Mouse (Mus musculus): ENCODE results near the gene Il25. TPM values are rescaled to one million over a fixed set of nuclear protein-coding genes. Genes with fewer than 3 reads are reported as not detected.

The Il25 gene
- polyA plus RNA-seq, 1 experiment from 2014 or later, result 0.74 TPM

MicroRNAs within 50 kb of the gene (microRNA counts, 519-probe panel; counts per million panel counts)
- not detected for microRNA mmu-miR-208a
- microRNA mmu-miR-208b, result not detected

Small RNA genes lying within 50 kb of the gene (microRNA-seq; reads per million reads assigned to microRNA genes)
- gene Mir208a (0.65 reads per million), gene Mir208b (4.7 reads per million, percentile 21 among the genes with 10 or more reads in this experiment)

Other genes with a start within 250 kb of the Il25 start
- 67.1 and 71.2 TPM in 2 replicates for gene 1700123O20Rik, start 246.5 kb upstream of the Il25 start, polyA plus RNA-seq (2014; fragmentation: Nextera tagmentation; extraction: Ambion mirVana)
- gene Acin1, start 245.8 kb upstream of the Il25 start, polyA plus RNA-seq (2014; fragmentation: Nextera tagmentation; extraction: Ambion mirVana), result 98.2 and 99.1 TPM in 2 replicates
- gene Gm29776, start 233.9 kb upstream of the Il25 start, polyA plus RNA-seq (2014; fragmentation: Nextera tagmentation; extraction: Ambion mirVana), result 0.21 and 0.29 TPM in 2 replicates
- not detected in 2 replicates for gene Cebpe, start 220.5 kb upstream of the Il25 start, polyA plus RNA-seq (2014; fragmentation: Nextera tagmentation; extraction: Ambion mirVana)
- gene Slc7a8, start 150.7 kb upstream of the Il25 start, polyA plus RNA-seq (2014; fragmentation: Nextera tagmentation; extraction: Ambion mirVana), result 9.8 and 10.7 TPM in 2 replicates
- gene Rnf212b, start 118.6 kb upstream of the Il25 start, polyA plus RNA-seq (2014; fragmentation: Nextera tagmentation; extraction: Ambion mirVana), result not detected in 2 replicates
- 10.7 and 10.8 TPM in 2 replicates for gene Homez, start 61.7 kb upstream of the Il25 start, polyA plus RNA-seq (2014; fragmentation: Nextera tagmentation; extraction: Ambion mirVana)
- gene Ppp1r3e, start 55.1 kb upstream of the Il25 start, polyA plus RNA-seq (2014; fragmentation: Nextera tagmentation; extraction: Ambion mirVana), result 5.0 and 5.7 TPM in 2 replicates
- 5.2 and 5.3 TPM in 2 replicates for gene Bcl2l2, start 49.3 kb upstream of the Il25 start, polyA plus RNA-seq (2014; fragmentation: Nextera tagmentation; extraction: Ambion mirVana)
- not detected in 2 replicates for gene Gm20521, start 49.3 kb upstream of the Il25 start, polyA plus RNA-seq (2014; fragmentation: Nextera tagmentation; extraction: Ambion mirVana)
- 141 and 159 TPM in 2 replicates for gene Pabpn1, start 40.2 kb upstream of the Il25 start, polyA plus RNA-seq (2014; fragmentation: Nextera tagmentation; extraction: Ambion mirVana)
- 136 and 142 TPM in 2 replicates for gene Slc22a17, start 19.6 kb upstream of the Il25 start, polyA plus RNA-seq (2014; fragmentation: Nextera tagmentation; extraction: Ambion mirVana)
- 15.4 and 15.6 TPM in 2 replicates for gene Efs, start 6.6 kb upstream of the Il25 start, polyA plus RNA-seq (2014; fragmentation: Nextera tagmentation; extraction: Ambion mirVana)
- gene Cmtm5, start 3.6 kb downstream of the Il25 start, polyA plus RNA-seq (2014; fragmentation: Nextera tagmentation; extraction: Ambion mirVana), result 11.3 and 11.4 TPM in 2 replicates
- 0.78 and 2.1 TPM in 2 replicates for gene Myh6, start 34.2 kb downstream of the Il25 start, polyA plus RNA-seq (2014; fragmentation: Nextera tagmentation; extraction: Ambion mirVana)
- not detected in 2 replicates for gene Gm17428, start 44.2 kb downstream of the Il25 start, polyA plus RNA-seq (2014; fragmentation: Nextera tagmentation; extraction: Ambion mirVana)
- 5.6 and 6.7 TPM in 2 replicates for gene Myh7, start 61.9 kb downstream of the Il25 start, polyA plus RNA-seq (2014; fragmentation: Nextera tagmentation; extraction: Ambion mirVana)
- 42.6 and 43.1 TPM in 2 replicates for gene Ngdn, start 82.8 kb downstream of the Il25 start, polyA plus RNA-seq (2014; fragmentation: Nextera tagmentation; extraction: Ambion mirVana)
- 17.8 and 21.5 TPM in 2 replicates for gene Zfhx2, start 159.6 kb downstream of the Il25 start, polyA plus RNA-seq (2014; fragmentation: Nextera tagmentation; extraction: Ambion mirVana)
- 30.4 and 30.7 TPM in 2 replicates for gene Thtpa, start 162.1 kb downstream of the Il25 start, polyA plus RNA-seq (2014; fragmentation: Nextera tagmentation; extraction: Ambion mirVana)
- 6.3 and 8.6 TPM in 2 replicates for gene Ap1g2, start 173.9 kb downstream of the Il25 start, polyA plus RNA-seq (2014; fragmentation: Nextera tagmentation; extraction: Ambion mirVana)
- gene Jph4, start 184.2 kb downstream of the Il25 start, polyA plus RNA-seq (2014; fragmentation: Nextera tagmentation; extraction: Ambion mirVana), result 35.4 and 42.7 TPM in 2 replicates

All from hindbrain, embryonic 14.5 days (tissue).